Mouse (Mus musculus): ENCODE results near the gene Pcbd1. TPM values are rescaled to one million over a fixed set of nuclear protein-coding genes. Genes with fewer than 3 reads are reported as not detected.

The Pcbd1 gene
- total RNA-seq (2021): 10 to 100 TPM in 1 of 2 experiments, 1 to 10 TPM in 1; 9.3 to 15.6 TPM

DNA sequence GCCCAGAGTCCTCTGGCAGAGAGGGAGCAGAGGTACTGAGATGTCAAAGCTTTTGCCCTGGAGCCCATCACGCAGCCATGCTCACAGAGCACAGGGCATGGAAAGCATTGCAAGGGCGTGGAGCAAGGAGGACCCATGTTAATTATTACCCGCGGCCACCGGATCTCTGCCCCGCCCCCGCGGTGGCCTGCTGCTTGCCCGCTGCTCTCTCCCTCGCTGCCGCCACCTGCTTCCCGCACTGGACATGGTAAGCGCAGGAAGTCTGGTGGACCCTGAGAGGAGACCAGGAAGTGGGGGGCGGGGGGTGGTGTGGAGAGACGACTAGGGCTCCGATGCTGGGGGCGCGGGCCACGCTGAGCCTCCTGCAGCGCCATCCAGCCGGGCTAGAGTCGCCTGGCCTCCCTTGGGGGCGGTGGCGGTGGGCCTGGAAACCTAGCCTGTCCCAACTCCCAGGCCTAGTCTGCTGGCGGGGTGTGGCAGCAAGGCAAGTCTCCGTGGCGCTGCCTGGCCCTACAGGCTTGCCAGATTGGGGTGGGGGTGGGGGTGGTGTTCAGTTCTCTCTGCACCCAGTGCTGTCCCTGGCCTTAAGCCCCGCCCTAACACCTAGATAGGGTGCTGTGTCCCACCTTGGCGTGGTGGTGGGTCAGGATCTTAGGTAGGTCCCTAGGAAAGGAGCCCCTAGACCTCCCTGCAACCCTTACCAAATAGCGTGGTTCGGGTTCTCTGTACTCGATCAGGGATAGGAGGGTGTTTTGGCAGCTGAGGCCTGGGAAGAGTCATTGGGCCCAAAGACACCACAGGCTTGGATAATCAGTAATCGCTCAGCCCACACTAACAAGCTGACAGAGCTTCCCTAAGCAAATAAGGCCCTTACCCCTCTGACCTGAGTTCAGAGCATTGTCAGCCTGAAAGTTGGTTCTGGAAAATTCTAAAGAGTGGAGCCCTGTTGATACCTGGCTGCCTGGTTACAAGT, at the start of gene Pcbd1:
Gene Pcbd1, plus strand, starts transcription at position 162 of the 973 bp plus-strand sequence.
- no peak for DNase-seq (ENCODE audit: extremely low spot score in 1 of 2, low spot score in 1 of 2)

DNA sequence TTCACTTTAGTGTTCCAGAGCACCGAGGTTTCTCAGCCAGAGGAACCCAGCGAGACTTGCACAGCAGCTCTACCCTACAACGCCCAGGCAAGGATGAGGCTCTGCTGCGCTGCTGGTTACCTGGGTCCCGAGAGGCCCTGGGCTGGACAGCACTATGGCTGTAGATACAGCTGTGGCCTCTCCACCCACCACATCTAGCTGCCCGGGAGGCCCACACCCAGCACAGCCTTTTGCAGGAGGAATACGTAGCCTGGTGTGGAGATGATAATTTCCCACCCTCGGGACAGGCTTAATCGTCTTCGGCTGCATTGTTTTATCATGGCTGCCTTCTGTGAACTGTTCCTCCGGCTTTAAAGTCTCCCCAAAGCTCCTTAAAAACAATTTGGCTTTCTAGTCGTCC, 49.5 kb upstream of the Pcbd1 start:
- DNase-seq (ENCODE audit: extremely low spot score in 1 of 2, low spot score in 1 of 2): no peak

DNA sequence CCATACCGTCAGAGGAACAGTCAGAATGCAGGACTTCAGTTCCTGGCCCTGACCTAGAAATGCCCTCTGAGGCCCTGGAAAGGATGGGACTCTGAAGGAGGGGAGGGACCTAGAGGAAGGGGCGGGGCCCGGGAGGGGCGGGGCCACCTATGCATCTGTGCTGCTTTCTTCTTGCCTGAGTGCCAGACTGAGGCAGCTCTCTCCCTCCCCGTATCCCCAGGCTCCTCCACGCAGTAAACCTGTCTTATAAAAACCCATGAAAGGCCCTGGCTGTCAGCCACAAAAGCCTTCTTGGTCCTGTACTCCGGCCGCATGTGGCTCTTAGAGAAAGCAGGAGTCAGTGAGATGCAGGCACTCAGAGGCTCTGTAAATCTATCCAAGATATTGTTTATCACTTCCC, 44.0 kb upstream of the Pcbd1 start:
- DNase-seq (ENCODE audit: extremely low spot score in 1 of 2, low spot score in 1 of 2): no peak

DNA sequence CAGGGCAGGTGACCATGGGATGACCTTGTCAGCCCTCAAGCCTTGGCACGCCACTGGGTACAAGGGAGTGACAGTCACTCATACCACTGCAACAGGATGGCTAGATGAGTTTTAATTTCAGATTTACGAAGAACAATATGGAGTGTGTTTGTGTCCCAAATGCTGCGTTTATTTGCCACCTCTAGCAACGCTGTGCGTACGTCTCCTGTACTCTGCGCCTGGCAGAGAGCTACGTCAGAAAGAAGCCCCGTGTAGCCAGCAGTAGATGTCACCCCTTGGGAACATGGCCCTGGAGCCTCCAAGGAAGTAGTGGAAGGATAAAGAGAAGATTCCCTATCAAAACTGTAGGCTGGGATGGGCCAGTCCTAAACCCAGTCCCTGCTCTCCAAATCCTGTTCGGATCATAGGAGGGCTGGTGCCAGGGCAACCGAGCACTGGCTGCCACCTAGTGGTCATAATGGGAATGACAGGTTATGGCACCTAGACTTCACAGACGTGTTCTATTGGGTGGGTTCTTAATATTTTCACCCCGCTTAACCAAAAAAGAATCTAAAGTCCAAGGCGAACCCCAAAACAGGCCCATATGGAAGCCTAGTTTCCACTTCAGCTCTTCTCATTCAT, 37.0 kb upstream of the Pcbd1 start:
- peak; percentile 52 to 89 for DNase-seq (ENCODE audit: extremely low spot score in 1 of 2, low spot score in 1 of 2)

DNA sequence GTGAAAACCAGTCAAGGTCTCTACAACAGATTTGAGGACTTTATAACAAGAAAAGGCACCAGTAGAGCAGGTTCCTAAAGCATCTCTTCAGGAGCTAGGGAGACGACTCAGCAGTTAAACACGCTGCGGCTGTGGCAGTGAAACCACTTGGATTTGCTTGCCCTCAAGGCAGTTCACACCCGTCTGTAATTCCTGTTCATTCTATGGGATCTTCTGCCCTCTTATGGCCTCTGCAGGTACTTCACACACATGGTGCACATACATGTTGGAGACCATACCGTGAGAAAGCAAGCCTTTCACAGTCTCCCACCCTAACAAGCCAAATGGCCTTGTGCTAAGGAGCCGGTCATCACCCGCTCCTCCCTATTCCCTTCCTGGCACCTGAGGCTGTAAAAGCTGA, 32.5 kb upstream of the Pcbd1 start:
- DNase-seq (ENCODE audit: extremely low spot score in 1 of 2, low spot score in 1 of 2): no peak

DNA sequence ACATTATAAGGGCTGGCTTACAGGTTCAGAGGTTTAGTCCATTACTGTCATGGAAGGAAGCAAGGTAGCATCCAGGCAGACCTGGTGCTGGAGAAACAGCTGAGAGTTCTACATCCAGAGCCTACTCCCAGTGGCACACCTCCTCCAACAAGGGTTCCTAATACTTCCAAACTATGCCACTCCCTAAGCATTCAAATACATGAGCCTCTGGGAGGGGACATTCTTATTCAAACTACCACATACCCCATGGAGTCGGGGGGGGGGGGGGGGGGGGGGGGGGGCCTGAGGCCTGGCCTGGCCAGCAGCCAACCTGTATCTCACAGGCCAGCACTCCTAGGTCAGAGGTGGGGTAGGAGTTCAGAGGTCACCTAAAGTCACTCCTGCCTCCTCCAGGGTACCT, 30.0 kb upstream of the Pcbd1 start:
- no peak for DNase-seq (ENCODE audit: extremely low spot score in 1 of 2, low spot score in 1 of 2)

DNA sequence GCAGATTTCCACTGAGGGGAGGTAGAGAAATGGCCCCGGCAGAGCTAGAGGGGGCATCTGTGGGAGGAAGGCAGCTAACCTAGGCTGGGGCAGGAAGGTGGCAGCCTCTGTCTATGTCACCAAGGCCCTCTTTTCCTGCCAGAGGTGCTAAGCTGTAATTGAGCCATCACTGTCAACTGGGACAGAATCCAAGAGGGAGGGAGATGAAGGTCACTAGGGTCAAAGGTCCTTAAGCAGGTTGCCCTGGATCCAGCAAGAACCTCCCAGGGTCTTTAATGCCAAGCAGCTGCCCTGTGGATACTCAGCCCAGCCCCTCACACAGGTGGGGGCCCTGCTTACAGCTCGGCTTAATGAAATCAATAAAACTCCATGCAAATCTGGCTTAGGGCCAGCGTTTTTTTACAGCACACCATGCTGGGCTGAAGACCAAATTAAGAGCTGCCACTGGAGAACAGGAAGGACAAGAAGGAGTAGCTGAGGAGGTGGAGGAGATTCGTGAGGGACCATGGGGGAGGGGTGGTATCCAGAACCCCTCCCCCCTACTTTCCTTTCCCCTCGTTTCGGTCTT, 29.5 kb upstream of the Pcbd1 start:
- no peak for DNase-seq (ENCODE audit: extremely low spot score in 1 of 2, low spot score in 1 of 2)

DNA sequence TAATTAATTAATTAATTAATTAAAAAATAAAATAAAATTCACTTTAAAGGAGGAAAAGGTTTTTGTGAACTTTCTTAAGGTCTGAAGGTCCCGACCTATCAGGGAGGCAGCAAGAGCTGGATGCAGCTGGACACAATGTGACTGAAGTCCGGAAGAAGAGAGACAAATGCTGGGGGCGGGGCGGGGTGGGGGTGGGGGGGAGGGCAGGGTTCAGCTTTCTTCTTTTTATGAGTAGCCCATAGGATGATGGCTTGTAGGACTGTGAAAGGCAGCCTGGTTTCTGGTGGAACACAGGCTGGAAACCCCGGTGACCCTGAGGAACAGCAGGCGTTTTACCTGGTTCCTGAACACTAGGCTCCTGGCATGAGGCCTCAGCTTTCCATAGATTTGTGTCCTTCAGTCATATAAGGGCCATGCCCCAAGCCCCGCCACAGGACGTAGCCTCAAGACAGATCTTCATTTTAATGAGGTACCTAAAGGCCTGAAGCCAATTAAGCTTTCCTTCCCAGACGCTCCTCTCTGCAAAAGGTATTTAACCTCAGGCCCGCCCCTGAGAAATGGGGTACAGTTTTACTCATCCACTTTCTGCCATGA, 25.8 kb upstream of the Pcbd1 start:
- no peak for DNase-seq (ENCODE audit: extremely low spot score in 1 of 2, low spot score in 1 of 2)

DNA sequence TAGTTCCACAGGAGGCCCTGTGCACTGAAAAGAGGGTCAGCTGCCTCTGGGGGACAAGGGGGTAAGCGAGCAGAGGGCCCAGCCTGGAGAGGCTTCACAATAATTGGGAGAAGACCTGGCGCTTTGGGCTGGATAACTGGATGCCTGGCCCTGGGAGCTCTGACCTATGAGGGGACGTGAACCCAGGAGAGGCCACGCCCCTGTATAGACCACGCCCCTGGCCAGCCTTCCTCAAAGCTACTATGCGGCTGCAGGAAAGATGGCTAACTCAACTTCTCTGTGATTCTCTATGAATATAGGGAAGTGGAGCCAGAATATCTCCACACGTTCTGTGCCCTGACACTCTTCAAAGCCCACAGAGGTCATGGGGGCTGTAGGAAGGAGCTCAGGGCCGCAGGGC, 24.5 kb upstream of the Pcbd1 start:
- no peak for DNase-seq (ENCODE audit: extremely low spot score in 1 of 2, low spot score in 1 of 2)

DNA sequence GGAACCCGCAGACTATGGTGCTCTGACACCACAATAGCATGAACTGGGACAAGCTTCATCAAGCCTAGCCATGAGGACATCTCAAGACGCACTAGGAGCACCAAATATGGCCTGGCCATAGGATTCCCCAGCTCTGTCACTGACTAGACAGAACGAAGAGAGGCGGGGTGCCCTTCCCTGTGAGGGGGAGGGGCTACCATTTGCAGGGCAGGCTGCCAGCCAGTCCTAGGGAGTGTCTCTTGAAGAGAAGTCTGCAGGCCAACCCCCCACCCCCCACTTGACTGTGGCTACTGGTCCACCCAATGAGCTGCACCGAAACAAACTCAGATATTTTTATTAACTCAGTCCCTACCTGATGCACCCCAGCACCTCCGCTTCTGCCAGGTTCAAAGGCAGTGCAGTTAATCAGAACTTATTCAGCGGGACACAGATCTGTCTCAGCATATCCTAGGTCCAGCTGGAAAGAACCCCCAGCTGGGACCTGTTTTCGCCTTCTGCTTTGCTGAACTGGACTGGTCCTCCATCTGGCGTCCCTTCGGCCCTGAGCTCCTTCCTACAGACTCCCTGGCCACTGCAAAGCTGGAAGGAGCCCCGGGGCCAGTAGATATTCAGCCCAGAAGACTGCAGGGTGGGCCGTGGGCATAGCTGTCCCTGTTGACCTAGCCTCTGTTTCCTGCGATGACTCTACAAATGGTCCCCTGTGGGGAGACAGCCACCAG, 23.7 kb upstream of the Pcbd1 start:
- no peak for DNase-seq (ENCODE audit: extremely low spot score in 1 of 2, low spot score in 1 of 2)

DNA sequence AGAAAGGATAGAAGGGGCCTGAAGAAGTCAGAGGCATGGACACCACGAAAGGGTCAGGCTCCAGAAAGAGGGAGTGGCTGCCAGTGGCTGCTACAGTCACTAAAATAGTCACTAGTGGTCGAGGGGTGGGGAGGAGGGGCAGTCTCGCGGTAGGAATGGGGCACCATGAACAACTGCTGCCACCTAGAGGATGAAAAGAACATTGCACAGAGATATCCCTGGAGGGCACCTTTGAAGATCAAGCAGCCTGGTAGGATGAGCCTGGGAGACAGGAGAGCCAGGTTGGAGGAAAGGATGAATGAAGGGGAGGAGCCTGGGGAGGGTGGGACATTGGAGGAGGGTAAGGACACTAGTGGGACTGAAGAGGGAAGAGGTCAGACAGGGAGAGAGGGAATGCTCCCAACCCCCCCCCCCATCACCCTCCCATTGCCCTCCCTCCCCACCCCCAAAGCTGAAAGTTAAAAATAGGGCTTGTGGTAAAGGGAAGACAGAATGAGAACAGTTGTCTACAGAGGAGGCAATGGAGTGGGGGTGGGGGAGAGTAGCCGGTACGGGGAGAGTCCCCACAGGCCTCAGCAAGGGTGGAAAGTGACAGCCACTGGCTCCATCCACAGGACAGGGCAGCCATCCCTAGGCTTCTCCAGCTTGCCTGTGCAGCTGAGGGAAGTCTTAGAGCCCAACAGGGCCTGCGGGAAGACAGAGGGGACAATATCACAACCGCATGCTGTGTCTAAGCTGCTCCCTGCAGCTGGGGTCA, 20.5 kb upstream of the Pcbd1 start:
- DNase-seq (ENCODE audit: extremely low spot score in 1 of 2, low spot score in 1 of 2): peak; percentile 42 to 49

DNA sequence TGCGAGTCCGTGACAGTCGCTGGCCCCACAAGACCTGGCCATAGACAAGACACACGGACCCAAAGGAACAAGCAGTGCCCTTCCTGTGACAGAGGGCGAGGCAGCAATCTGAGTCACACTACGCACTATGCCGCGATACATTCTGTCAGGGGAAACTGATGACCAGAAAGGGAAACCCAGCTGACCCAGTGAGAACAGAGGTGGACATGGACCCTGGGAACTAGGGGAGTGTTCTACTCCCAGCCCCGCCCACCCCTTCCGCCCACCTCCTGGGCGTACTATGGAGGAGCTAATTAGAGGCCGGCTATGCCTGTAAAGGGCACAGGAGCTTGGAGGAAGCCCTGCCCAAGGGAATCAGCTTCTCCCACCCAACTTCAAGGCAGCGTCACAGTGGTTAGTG, 19.9 kb upstream of the Pcbd1 start:
- no peak for DNase-seq (ENCODE audit: extremely low spot score in 1 of 2, low spot score in 1 of 2)

DNA sequence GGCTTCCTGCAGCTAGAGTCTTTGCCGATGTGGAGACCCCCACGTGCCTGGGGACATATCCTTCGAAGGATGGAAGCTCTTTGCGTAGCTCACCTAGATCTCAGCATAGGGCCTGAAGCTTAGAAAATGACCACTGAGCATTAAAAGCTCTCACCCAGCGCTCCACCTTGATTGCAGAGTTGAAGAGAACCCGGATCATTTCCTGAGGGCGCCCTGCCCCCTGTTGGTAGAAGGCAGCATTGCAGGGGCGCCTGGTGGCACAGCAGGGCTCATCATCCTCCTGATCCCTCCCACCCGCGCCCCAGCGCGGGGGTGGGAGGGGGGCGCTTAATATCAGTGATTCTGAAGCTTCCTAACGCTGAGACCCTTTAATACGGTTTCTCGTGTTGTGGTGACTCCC, 16.8 kb upstream of the Pcbd1 start:
- peak; percentile 48 to 75 for DNase-seq (ENCODE audit: extremely low spot score in 1 of 2, low spot score in 1 of 2)

DNA sequence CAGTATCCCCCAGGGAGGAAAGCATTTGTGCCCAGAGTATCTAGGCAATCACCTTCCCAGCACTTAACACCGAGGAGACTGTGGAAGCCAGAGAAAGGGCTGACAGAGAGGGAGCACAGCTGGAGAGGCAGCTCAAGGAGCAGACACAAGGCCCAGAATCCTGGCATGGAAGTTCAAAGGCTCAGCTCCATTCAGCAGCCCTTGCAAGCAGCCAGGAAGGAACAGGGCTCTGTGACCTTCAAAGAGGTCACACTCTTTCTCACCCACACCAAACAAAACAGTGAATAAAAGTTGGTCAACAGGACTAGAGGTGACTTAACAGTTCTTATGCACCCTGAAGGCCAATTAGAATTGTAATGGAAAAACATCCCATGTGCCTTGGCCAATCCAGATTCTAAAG, 14.5 kb upstream of the Pcbd1 start:
- no peak for DNase-seq (ENCODE audit: extremely low spot score in 1 of 2, low spot score in 1 of 2)

DNA sequence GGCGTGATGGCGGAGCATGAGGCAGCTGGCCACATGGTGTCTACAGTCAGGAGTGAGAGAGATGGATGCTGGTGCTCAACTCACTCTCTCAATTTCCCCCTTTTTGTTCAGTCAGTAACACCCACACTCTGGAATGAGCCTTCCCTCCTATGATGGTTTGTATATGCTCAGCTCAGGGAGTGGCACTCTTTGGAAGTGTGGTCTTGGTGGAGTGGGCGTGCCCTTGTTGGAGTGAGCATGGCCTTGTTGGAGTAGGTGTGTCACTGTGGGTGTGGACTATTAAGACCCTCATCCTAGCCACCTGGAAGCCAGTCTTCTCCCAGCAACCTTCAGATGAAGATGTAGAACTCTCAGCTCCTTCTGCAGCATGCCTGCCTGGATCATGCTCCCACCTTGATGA, 13.5 kb upstream of the Pcbd1 start:
- DNase-seq (ENCODE audit: extremely low spot score in 1 of 2, low spot score in 1 of 2): no peak

DNA sequence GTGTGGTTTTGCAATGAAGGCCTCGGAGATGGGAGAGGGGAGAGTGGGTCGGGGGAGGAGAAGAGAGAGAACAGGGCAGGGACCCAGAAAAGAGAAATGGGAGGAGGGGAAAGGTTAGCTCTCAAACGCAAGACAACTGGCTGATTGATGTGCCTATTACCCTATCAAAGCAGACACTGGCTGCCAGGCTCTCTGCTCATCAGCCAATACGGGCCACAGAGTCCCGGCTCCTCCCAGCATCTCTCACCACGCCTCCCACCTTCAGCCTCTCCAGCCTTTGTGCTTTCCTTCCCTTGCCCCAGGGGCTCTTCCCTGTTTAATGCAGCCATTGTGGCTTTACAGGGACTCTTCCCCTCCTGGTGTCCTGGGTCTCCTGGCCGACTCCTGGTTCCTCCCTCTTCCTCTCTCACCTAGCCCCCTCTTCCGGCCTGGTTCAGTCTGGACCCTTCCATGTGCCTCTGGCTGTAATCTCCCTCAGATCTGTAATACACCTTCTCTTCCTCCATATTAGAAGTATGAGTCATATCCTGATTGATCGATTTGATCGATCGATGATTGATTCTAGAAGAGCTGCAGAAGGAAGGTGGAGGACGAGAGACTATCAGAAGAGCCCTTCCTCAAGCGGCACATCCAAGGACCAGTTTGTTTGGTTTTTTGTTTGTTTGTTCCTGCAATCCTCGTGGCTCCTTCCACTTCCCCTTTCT, 8.8 kb upstream of the Pcbd1 start:
- DNase-seq (ENCODE audit: extremely low spot score in 1 of 2, low spot score in 1 of 2): peak in 1 of 2 experiments; percentile 22

DNA sequence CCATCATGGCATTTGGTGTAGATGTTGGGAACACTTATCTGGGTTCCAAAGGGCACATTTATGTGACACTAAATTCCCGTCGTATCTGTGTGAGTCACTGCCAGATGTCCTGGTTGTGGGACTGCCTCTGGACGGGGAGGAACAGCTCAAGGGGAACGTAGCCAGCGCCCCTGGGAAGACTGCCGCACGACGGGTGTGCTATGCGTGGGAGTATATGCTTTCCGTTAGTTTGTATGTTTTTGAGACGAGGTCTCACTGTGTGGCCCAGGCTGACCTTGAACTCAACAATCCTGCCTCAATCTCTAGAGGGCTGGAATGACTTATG, 8.2 kb upstream of the Pcbd1 start:
- DNase-seq (ENCODE audit: extremely low spot score in 1 of 2, low spot score in 1 of 2): no peak

DNA sequence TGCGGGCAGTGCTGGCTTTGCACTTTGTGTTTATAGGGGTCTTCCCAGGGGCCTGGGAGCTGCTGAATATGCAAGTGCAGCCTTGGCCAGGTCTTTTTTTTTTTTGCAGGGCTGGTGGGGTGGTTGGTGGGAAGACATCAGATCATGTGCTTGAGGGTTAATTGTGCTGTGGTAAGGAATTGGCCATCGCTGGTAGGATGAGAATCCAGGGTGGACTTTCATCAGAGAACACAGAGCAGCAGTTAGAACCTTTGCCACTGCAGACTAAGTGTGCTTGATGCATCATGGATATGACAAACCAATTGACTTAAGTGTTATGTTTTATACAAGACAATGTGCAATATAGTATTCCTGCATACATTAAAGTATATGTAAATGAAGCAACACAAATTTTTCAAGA, 3.8 kb upstream of the Pcbd1 start:
- DNase-seq (ENCODE audit: extremely low spot score in 1 of 2, low spot score in 1 of 2): no peak

DNA sequence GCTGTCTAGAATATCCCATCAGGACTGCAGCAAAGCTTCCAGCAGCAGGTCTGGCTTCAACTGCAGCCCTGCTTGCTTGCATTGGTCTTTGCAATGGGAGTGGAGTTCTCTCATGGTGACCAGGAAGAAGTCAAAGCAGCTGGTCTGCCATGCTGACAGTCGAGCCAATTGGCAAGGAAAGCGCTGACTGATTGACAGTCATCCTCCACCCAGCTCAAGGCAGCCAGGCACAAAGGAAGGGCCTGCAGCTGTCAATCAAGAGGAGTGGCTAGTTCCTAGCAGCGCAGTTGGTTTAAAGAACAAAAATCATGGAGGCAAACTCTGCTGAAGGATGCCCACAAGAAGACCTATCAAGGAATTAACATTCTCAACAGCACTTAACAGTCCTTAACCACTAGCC, 2.6 kb upstream of the Pcbd1 start:
- no peak for DNase-seq (ENCODE audit: extremely low spot score in 1 of 2, low spot score in 1 of 2)

All from layer of hippocampus, postnatal 25 days (tissue).